Mouse (Mus musculus): ENCODE measurements around the gene Mrpl33. TPM values are rescaled to one million over a fixed set of nuclear protein-coding genes. Genes with fewer than 3 reads are reported as not detected.

Gene Mrpl33
- polyA plus RNA-seq, 1 experiment from 2014 or later: 211 TPM

DNA sequence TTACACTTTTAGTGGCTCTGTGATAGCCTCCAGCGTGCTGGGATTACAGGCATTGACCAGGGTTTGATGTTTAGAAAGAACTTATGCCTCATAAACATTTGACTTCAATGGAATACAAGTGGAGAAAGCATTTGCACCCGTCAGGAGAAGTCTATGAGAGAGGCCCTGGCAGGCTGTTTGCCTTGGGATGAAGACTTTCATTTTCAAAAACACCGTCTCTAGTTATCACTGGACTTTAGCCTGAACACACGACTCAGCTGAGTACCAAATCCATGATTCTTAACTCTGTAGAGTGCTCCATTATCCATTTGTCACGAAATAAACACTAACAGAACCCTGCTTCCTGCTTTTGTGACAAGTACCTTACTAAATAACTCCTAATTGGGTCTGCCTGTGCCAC, 73.2 kb downstream of the Mrpl33 start:
- no peaks in the 10 kb centered on the region for H3K27me3 ChIP-seq (ENCODE audit: control insufficient read depth, insufficient read depth, low read depth, low read length)
- H3K36me3 ChIP-seq (ENCODE audit: control insufficient read depth, insufficient read depth, low read length): no peaks in the 10 kb centered on the region
- H3K9me3 ChIP-seq (replicated peaks; ENCODE audit: control insufficient read depth, low read length, poor library complexity, severe bottlenecking): no peaks in the 10 kb centered on the region
- 70% methylated on average over 5 of the region's 5 CpGs for WGBS
- no peaks in the 10 kb centered on the region for H3K4me1 ChIP-seq (ENCODE audit: control insufficient read depth, insufficient read depth, low read length)
- H3K4me2 ChIP-seq (ENCODE audit: low read length): no peak overlapping the region
- no peak for ATAC-seq
- H3K27ac ChIP-seq (ENCODE audit: low read length): no peak overlapping the region
- H3K9ac ChIP-seq (ENCODE audit: low read depth, low read length): no peak overlapping the region
- no peak overlapping the region for H3K4me3 ChIP-seq (ENCODE audit: low read depth, low read length)

DNA sequence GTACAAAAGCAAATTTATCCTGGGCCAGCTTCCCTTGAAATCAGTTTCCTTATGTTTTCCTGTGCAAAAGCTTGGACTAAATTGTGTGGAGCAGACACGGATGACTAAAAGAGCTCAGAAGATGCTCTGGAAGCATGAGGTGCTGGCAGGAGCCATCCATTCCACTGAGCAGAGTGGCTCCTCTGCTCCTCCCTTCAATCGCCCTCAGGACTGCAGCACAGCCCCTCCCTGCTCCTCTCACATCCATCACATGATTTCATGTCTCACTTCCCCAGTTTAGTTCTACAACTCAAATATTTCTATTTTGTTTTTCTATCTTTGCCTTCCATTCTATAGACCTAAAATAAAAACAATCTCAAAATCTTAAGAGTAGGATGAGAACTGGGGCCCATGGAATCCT, 74.4 kb downstream of the Mrpl33 start:
- Histone ChIP-seq H3K9ac (ENCODE audit: low read depth, low read length) (no peak overlapping the region), H3K4me2 (ENCODE audit: low read length) (no peak overlapping the region), H3K36me3 (ENCODE audit: control insufficient read depth, insufficient read depth, low read length) (no peaks in the 10 kb centered on the region), H3K27me3 (ENCODE audit: control insufficient read depth, insufficient read depth, low read depth, low read length) (no peaks in the 10 kb centered on the region), H3K4me1 (ENCODE audit: control insufficient read depth, insufficient read depth, low read length) (no peaks in the 10 kb centered on the region), H3K4me3 (ENCODE audit: low read depth, low read length) (no peak overlapping the region), H3K27ac (ENCODE audit: low read length) (no peak overlapping the region), H3K9me3 (replicated peaks; ENCODE audit: control insufficient read depth, low read length, poor library complexity, severe bottlenecking) (no peaks in the 10 kb centered on the region)
- ATAC-seq: no peak
- WGBS: 60% methylated on average over 2 of the region's 2 CpGs

DNA sequence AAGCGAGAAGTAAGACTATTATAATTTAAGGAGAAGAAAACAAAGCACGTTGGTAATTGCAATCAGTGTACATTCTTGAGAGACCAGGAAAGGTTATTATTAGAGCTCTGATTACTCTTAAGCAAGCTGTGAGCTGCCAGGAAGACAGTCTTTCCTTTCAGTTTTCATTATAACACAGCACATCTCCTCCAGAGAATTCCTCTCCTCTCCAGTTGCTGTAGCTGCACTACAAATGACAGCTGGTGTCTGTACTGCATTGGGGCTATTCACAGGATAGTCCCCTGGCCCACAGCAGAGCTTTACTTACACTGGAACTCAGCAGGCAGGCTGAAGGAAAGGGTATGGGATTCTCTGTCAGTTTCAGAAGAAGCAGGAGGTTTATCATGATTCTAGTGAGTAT, 76.7 kb downstream of the Mrpl33 start:
- Histone ChIP-seq H3K27ac (ENCODE audit: low read length) (no peak overlapping the region), H3K4me3 (ENCODE audit: low read depth, low read length) (no peak overlapping the region), H3K36me3 (ENCODE audit: control insufficient read depth, insufficient read depth, low read length) (no peaks in the 10 kb centered on the region), H3K4me2 (ENCODE audit: low read length) (no peak overlapping the region), H3K9ac (ENCODE audit: low read depth, low read length) (no peak overlapping the region), H3K27me3 (ENCODE audit: control insufficient read depth, insufficient read depth, low read depth, low read length) (no peaks in the 10 kb centered on the region), H3K4me1 (ENCODE audit: control insufficient read depth, insufficient read depth, low read length) (no peaks in the 10 kb centered on the region), H3K9me3 (replicated peaks; ENCODE audit: control insufficient read depth, low read length, poor library complexity, severe bottlenecking) (no peaks in the 10 kb centered on the region)
- WGBS: 76% methylated on average over 2 of the region's 2 CpGs
- no peak for ATAC-seq

DNA sequence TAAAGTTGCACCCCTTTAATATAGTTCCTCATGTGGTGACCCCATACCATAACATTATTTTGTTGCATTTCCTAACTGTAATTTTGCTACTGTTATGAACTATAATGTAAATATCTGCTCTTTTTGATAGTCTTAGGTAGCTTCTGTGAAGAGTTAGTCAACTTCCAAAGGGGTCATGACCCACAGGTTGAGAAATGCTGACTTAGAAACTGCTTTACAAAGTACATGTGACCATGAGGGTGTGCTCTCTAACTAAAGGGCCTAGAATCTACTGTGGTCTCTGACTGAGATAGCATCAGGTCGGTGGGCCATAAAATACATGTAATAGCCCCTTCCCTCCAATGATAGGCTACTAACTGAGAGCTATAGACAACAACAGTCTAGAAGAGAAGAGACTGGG, 81.3 kb downstream of the Mrpl33 start:
- 73% methylated on average over 1 of the region's 1 CpGs for whole genome bisulfite sequencing
- Histone ChIP-seq H3K9me3 (replicated peaks; ENCODE audit: control insufficient read depth, low read length, poor library complexity, severe bottlenecking) (no peaks in the 10 kb centered on the region), H3K9ac (ENCODE audit: low read depth, low read length) (no peak overlapping the region), H3K4me2 (ENCODE audit: low read length) (no peak overlapping the region), H3K27ac (ENCODE audit: low read length) (no peak overlapping the region), H3K27me3 (ENCODE audit: control insufficient read depth, insufficient read depth, low read depth, low read length) (no peaks in the 10 kb centered on the region), H3K36me3 (ENCODE audit: control insufficient read depth, insufficient read depth, low read length) (no peaks in the 10 kb centered on the region), H3K4me3 (ENCODE audit: low read depth, low read length) (no peak overlapping the region), H3K4me1 (ENCODE audit: control insufficient read depth, insufficient read depth, low read length) (no peaks in the 10 kb centered on the region)
- no peak for ATAC-seq

DNA sequence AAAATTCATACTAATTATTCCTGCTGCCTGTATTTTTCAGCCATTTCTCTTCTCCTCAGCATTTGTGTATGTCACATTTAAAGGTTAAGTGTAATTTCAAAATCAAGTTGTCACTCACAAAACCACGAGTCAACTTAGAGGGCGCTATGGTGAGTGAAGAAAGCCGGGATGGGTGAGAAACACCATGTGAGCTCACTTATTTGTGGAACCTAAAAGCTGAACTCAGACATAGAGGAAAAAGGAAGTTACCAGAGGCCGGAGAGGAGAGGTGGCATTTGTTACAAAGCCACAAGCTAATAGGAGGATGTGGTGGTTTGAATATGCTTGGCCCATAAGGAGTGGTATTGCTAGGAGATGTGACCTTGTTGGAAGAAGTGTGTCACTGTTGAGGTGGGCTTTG, 83.4 kb downstream of the Mrpl33 start:
- H3K4me3 ChIP-seq (ENCODE audit: low read depth, low read length): no peak overlapping the region
- H3K4me1 ChIP-seq (ENCODE audit: control insufficient read depth, insufficient read depth, low read length): no peaks in the 10 kb centered on the region
- H3K9me3 ChIP-seq (replicated peaks; ENCODE audit: control insufficient read depth, low read length, poor library complexity, severe bottlenecking): no peaks in the 10 kb centered on the region
- no peaks in the 10 kb centered on the region for H3K36me3 ChIP-seq (ENCODE audit: control insufficient read depth, insufficient read depth, low read length)
- 82% methylated on average over 4 of the region's 4 CpGs for WGBS
- no peak overlapping the region for H3K27ac ChIP-seq (ENCODE audit: low read length)
- no peaks in the 10 kb centered on the region for H3K27me3 ChIP-seq (ENCODE audit: control insufficient read depth, insufficient read depth, low read depth, low read length)
- no peak for ATAC-seq
- H3K4me2 ChIP-seq (ENCODE audit: low read length): no peak overlapping the region
- no peak overlapping the region for H3K9ac ChIP-seq (ENCODE audit: low read depth, low read length)

DNA sequence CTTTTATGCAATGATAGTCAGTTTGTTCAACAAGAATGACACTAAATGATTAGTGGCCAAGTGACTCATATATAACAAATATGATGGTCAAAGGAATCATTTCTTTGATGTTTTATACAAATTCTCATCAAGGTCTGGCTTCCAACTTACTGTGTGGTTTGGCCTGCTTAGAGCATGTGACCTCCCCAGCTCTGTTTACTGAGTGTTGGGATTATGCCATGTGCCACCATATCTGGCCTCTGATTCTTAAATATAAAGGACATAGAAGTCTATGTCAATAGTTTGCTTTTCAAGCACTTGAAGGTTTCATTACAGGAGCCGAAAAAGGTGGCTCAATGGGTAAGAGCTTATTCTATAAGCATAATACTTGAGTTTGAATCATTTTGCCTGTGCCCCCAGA, 85.6 kb downstream of the Mrpl33 start:
- Histone ChIP-seq H3K9me3 (replicated peaks; ENCODE audit: control insufficient read depth, low read length, poor library complexity, severe bottlenecking) (no peaks in the 10 kb centered on the region), H3K4me1 (ENCODE audit: control insufficient read depth, insufficient read depth, low read length) (no peaks in the 10 kb centered on the region), H3K27ac (ENCODE audit: low read length) (no peak overlapping the region), H3K4me2 (ENCODE audit: low read length) (no peak overlapping the region), H3K9ac (ENCODE audit: low read depth, low read length) (no peak overlapping the region), H3K4me3 (ENCODE audit: low read depth, low read length) (no peak overlapping the region), H3K36me3 (ENCODE audit: control insufficient read depth, insufficient read depth, low read length) (no peaks in the 10 kb centered on the region), H3K27me3 (ENCODE audit: control insufficient read depth, insufficient read depth, low read depth, low read length) (no peaks in the 10 kb centered on the region)
- ATAC-seq: no peak
- whole genome bisulfite sequencing: 79% methylated on average over 1 of the region's 1 CpGs

DNA sequence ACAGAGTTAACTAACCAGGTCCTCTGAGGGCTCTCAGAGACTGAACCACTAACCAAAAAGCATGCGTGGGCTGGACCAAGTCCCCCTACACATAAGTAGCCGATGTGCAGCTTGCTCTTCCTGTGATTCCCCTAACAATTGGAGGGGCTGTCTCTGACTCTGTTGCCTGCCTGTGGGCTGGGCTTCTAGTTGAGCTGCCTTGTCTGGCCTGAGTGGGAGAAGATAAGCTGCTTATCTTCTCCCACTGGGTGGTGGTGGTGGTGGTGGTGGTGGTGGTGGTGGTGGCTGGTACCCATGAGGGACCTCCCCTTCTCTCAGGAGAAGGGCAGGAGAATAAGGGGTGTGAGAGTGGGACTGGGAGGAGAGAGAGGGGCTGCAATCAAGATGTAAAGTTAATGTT, 89.3 kb downstream of the Mrpl33 start:
- no peak overlapping the region for H3K4me3 ChIP-seq (ENCODE audit: low read depth, low read length)
- WGBS: 42% methylated on average over 2 of the region's 2 CpGs
- H3K27me3 ChIP-seq (ENCODE audit: control insufficient read depth, insufficient read depth, low read depth, low read length): no peaks in the 10 kb centered on the region
- no peak overlapping the region for H3K27ac ChIP-seq (ENCODE audit: low read length)
- H3K4me1 ChIP-seq (ENCODE audit: control insufficient read depth, insufficient read depth, low read length): no peaks in the 10 kb centered on the region
- H3K36me3 ChIP-seq (ENCODE audit: control insufficient read depth, insufficient read depth, low read length): no peaks in the 10 kb centered on the region
- no peak for ATAC-seq
- no peak overlapping the region for H3K9ac ChIP-seq (ENCODE audit: low read depth, low read length)
- H3K9me3 ChIP-seq (replicated peaks; ENCODE audit: control insufficient read depth, low read length, poor library complexity, severe bottlenecking): no peaks in the 10 kb centered on the region
- H3K4me2 ChIP-seq (ENCODE audit: low read length): no peak overlapping the region

DNA sequence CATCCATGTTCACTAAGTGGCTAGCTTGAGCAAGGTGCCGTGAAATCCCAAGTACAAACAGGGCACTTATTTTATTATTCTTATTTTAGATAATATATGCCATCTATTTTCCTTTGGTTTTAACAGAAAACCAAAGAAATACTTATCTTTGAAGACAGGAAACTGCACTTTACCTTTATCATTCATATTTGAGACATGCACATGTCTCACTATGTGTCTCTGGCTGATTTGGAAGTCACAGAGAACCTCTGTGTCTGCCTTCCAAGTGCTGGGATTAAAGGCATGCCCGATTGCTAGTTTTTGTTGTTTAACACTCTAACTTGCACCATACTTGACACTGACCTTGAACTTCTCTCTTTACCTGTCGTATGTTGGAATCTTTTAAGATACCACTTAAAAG, 91.2 kb downstream of the Mrpl33 start:
- Histone ChIP-seq H3K4me3 (ENCODE audit: low read depth, low read length) (no peak overlapping the region), H3K4me2 (ENCODE audit: low read length) (no peak overlapping the region), H3K36me3 (ENCODE audit: control insufficient read depth, insufficient read depth, low read length) (no peaks in the 10 kb centered on the region), H3K9ac (ENCODE audit: low read depth, low read length) (no peak overlapping the region), H3K4me1 (ENCODE audit: control insufficient read depth, insufficient read depth, low read length) (no peaks in the 10 kb centered on the region), H3K9me3 (replicated peaks; ENCODE audit: control insufficient read depth, low read length, poor library complexity, severe bottlenecking) (no peaks in the 10 kb centered on the region), H3K27me3 (ENCODE audit: control insufficient read depth, insufficient read depth, low read depth, low read length) (no peaks in the 10 kb centered on the region), H3K27ac (ENCODE audit: low read length) (no peak overlapping the region)
- no peak for ATAC-seq
- 93% methylated on average over 3 of the region's 3 CpGs for WGBS

DNA sequence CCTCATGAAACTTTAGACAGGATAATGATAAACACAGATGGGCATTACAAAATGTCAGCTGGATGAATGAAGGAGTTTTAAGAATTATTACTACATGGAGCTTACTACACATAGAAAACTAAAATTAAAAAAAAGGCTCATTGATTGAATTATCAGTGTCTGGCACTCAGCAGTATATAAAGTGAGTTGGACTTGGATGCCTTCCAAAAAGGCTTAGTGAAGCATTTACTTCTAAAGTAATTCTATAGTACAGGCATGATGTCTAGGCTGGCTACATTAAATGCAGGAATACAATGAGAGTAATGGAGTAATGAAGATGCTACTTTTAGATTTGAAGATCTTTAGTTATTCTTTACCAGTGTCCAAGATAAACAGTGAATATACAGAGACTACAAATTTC, 96.5 kb downstream of the Mrpl33 start:
- H3K27me3 ChIP-seq (ENCODE audit: control insufficient read depth, insufficient read depth, low read depth, low read length): no peaks in the 10 kb centered on the region
- H3K4me2 ChIP-seq (ENCODE audit: low read length): no peak overlapping the region
- no peaks in the 10 kb centered on the region for H3K36me3 ChIP-seq (ENCODE audit: control insufficient read depth, insufficient read depth, low read length)
- no peak for ATAC-seq
- no peak overlapping the region for H3K9ac ChIP-seq (ENCODE audit: low read depth, low read length)
- H3K9me3 ChIP-seq (replicated peaks; ENCODE audit: control insufficient read depth, low read length, poor library complexity, severe bottlenecking): no peaks in the 10 kb centered on the region
- no peak overlapping the region for H3K27ac ChIP-seq (ENCODE audit: low read length)
- no peak overlapping the region for H3K4me3 ChIP-seq (ENCODE audit: low read depth, low read length)
- H3K4me1 ChIP-seq (ENCODE audit: control insufficient read depth, insufficient read depth, low read length): peaks cover 3% of the 10 kb centered on the region; the same call in 1 of the 2 replicates

All from midbrain, embryonic 16.5 days (tissue).